Mouse (Mus musculus) forebrain, embryonic 13.5 days (tissue): ENCODE data around the gene Rpap3. TPM values are rescaled to one million over a fixed set of nuclear protein-coding genes. Genes with fewer than 3 reads are reported as not detected.
A peak's percentile ranks its signal among the peaks of the same experiment; 100 is the strongest.

ENCODE experiments used
- ATAC-seq: fragments of 200-750 bp; cut with Nextera tagmentation; 2 replicates; pipeline ENCODE4 v1.8.0; 2017
- H3K27ac ChIP-seq: fragments of 300-500 bp; sonication (generic); 2 replicates; pipeline ENCODE4 v1.5.1; 2015; ENCODE audit warnings: inconsistent platforms, mild to moderate bottlenecking, moderate library complexity
- H3K27me3 ChIP-seq: fragments of 300-500 bp; sonication (generic); 2 replicates; pipeline ENCODE4 v1.6.1; 2015; ENCODE audit warnings: mild to moderate bottlenecking, inconsistent platforms
- H3K36me3 ChIP-seq: fragments of 300-500 bp; sonication (generic); 2 replicates; pipeline ENCODE4 v1.6.1; 2015; ENCODE audit warnings: mild to moderate bottlenecking, inconsistent platforms; ENCODE audit not compliant: poor library complexity, severe bottlenecking
- H3K4me1 ChIP-seq: fragments of 300-500 bp; sonication (generic); 2 replicates; pipeline ENCODE4 v1.6.1; 2015; ENCODE audit warnings: inconsistent platforms
- H3K4me2 ChIP-seq: fragments of 300-500 bp; sonication (generic); 2 replicates; pipeline ENCODE4 v1.6.1; 2015; ENCODE audit warnings: inconsistent platforms, mild to moderate bottlenecking, moderate library complexity
- H3K4me3 ChIP-seq: fragments of 300-500 bp; sonication (generic); 2 replicates; pipeline ENCODE4 v1.5.1; 2015; ENCODE audit warnings: mild to moderate bottlenecking, inconsistent platforms
- H3K9ac ChIP-seq: fragments of 300-500 bp; sonication (generic); 2 replicates; pipeline ENCODE4 v1.6.1; 2015; ENCODE audit warnings: mild to moderate bottlenecking, inconsistent platforms
- H3K9me3 ChIP-seq: fragments of 300-500 bp; sonication (generic); replicated peaks from 2 replicates; pipeline ENCODE4 v1.6.1; 2016; ENCODE audit warnings: inconsistent platforms
- WGBS: fragments of 180-500 bp; shearing (Covaris S2); methylation state at CpG from one replicate; pipeline ENCODE4 v1.1.7; 2015; 5-methylcytosine and 5-hydroxymethylcytosine counted together
- polyA plus RNA-seq: library from polyadenylated mRNA; unstranded; fragments of >200 nt; fragmentation: Nextera tagmentation; extraction: Ambion mirVana; gene quantifications from 2 replicates; pipeline ENCODE4 v1.2.1, GENCODE M21; 2015

Rpap3 gene
- polyA plus RNA-seq, 1 experiment from 2014 or later = 32.7 TPM

DNA sequence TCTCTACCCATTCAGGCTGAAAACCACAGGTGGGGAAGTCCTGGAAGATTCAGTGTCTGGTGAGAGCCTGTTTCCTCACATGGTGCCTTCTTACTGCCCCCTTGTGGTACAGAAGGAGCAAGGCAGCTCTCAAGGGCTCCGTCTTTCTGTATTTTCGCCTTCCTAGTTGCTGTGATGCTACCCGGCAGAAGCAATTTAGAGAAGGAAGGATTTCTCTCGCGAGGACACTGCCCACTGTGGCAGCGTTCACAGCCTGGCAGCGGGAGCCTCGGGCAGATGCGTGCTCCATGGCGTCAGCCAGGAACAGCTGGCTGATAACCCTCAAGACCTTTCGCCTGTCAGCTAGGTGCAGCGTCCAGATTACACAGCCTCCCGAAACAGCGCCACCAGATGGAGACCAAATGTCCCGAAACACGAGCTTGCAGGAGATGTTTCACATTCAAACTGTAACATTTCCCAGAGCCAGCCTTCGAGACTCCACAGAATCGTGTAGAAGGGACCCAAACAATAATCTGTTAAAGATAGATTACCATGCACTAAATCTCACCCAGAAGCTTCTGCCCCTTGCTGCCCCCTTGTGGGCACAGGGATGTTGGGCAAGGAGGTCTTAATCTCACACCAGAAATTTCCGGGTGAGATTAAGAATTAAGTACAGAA lies 41.7 kb downstream of the Rpap3 start:
- Histone ChIP-seq H3K27ac (peak overlapping the region; percentile 61), H3K4me1 (peaks cover 3% of the 10 kb centered on the region; the same call in 1 of the 2 replicates), H3K4me3 (peak overlapping the region; percentile 45), H3K36me3 (no peaks in the 10 kb centered on the region), H3K9ac (peak overlapping the region; percentile 72), H3K27me3 (no peaks in the 10 kb centered on the region), H3K4me2 (peak overlapping the region; percentile 81), H3K9me3 (no peaks in the 10 kb centered on the region)
- 8% methylated on average over 19 of the region's 19 CpGs for WGBS
- ATAC-seq = peak; percentile 72

DNA sequence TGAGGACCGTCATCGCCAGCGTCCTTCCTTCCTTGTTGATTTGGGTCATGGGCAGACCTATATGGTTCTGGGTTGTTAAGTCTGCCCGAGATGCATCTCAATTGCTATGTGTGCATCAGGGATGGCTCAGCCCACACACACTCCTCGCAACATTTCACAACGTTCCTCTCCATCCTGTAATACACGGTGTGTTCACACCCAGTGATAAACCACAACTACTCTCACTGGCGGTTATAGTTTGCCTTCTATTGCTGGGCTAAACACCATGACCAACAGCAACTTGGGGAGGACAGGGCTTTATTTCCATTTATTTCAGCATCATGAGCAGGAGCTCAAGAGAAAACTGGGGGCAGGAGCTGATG lies 46.9 kb downstream of the Rpap3 start:
- peaks cover under 1% of the 10 kb centered on the region; the same call in 1 of the 2 replicates for H3K4me1 ChIP-seq
- no peaks in the 10 kb centered on the region for H3K9me3 ChIP-seq
- H3K27me3 ChIP-seq = no peaks in the 10 kb centered on the region
- H3K27ac ChIP-seq = no peak overlapping the region
- no peak overlapping the region for H3K4me2 ChIP-seq
- H3K36me3 ChIP-seq = no peaks in the 10 kb centered on the region
- no peak for ATAC-seq
- WGBS = 93% methylated on average over 8 of the region's 8 CpGs
- no peak overlapping the region for H3K4me3 ChIP-seq
- no peak overlapping the region for H3K9ac ChIP-seq

DNA sequence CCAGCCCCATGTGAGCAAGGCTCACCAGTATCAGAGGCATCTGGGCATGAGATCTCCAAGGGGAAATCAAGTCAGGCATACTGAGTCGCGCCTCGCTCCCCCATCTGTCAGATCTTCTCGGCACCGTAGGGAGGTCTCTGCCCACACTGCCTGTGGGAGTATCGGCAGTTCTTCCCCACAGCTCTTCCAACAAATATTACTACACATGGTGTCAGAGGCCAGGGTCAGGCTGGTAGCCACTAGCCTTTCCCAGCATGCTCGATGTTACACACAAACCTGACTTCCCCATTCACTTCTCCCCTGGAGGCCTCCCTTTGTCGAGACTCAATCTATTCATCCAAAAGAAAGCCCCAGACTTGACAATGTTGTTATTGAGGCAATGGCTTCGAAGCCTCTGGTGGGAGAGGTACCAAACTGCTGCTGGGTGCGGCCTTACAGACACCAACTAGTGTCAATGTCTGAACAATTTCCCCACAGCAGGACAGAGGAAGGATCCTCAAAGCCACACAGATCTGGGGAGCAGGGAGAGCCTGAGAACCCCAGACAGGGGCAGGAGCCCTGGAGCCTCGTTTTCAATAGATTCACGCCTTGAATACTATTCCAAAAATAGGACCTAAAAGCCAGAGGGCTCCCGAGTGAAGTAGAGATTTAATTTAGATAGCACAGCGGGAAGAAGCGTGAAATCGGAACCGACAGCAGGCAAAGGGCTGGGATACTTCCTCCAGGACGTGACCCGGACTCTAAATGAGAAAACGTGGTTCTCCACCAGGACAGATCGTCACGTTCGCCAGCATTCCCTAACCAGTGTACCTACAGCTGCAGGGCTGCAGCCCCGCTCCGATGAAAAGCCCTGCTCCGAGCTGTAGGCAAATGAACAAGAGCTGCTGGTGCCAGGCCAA lies 47.5 kb downstream of the Rpap3 start:
- 73% methylated on average over 26 of the region's 26 CpGs for WGBS
- H3K4me1 ChIP-seq = no peaks in the 10 kb centered on the region
- no peak for ATAC-seq
- H3K4me2 ChIP-seq = no peak overlapping the region
- no peak overlapping the region for H3K9ac ChIP-seq
- H3K27me3 ChIP-seq = no peaks in the 10 kb centered on the region
- no peaks in the 10 kb centered on the region for H3K9me3 ChIP-seq
- H3K4me3 ChIP-seq = no peak overlapping the region
- H3K27ac ChIP-seq = no peak overlapping the region
- H3K36me3 ChIP-seq = no peaks in the 10 kb centered on the region

DNA sequence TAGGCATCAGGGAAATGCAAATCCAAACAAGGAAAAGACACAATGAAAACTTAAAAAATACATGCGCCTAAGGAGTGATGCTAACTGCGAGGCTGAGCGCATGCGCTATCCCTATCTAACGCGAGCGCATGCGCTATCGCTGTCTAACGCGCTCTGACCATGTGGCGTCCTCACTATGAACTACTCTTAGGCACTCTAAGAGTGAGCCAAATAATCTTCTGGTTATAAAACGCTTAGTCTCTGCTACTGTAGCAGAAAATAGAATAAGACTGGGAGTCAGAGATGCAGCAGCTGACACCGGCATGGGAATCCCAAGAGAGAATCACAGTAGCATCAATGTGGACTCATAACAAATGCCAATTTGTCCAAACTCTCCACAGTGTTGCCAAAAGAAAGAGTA lies 48.2 kb downstream of the Rpap3 start:
- ATAC-seq = no peak
- no peak overlapping the region for H3K9ac ChIP-seq
- H3K36me3 ChIP-seq = no peaks in the 10 kb centered on the region
- no peak overlapping the region for H3K27ac ChIP-seq
- H3K4me1 ChIP-seq = no peaks in the 10 kb centered on the region
- H3K27me3 ChIP-seq = no peaks in the 10 kb centered on the region
- H3K4me2 ChIP-seq = no peak overlapping the region
- H3K9me3 ChIP-seq = no peaks in the 10 kb centered on the region
- WGBS = 96% methylated on average over 14 of the region's 14 CpGs
- H3K4me3 ChIP-seq = no peak overlapping the region

DNA sequence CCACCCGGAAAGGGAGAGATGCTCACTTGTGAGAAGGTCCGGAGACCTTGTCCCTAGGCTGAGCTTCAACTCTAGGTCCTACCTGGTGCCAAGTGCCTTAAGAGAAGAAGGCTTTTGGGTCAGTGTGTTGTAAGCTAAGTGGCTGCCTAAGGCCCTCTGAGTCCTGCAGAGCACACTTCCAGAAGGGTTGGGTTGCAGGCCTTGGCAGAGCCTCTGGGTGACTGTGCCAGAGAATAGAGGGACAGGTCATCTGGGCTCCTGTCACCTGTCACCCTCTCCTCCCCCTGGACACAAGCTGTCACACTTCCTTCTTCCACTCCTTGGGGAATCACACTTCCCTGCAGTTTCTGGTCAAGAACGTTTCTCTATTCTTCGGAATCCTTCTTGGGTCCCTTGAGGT lies 55.9 kb downstream of the Rpap3 start:
- no peak overlapping the region for H3K9ac ChIP-seq
- no peaks in the 10 kb centered on the region for H3K36me3 ChIP-seq
- no peak overlapping the region for H3K4me3 ChIP-seq
- ATAC-seq = no peak
- peaks cover 8% of the 10 kb centered on the region; the same call in 1 of the 2 replicates for H3K4me1 ChIP-seq
- WGBS = 78% methylated on average over 4 of the region's 4 CpGs
- H3K27me3 ChIP-seq = no peaks in the 10 kb centered on the region
- H3K9me3 ChIP-seq = no peaks in the 10 kb centered on the region; the same call in 1 of the 2 replicates
- no peak overlapping the region for H3K4me2 ChIP-seq
- no peak overlapping the region for H3K27ac ChIP-seq

DNA sequence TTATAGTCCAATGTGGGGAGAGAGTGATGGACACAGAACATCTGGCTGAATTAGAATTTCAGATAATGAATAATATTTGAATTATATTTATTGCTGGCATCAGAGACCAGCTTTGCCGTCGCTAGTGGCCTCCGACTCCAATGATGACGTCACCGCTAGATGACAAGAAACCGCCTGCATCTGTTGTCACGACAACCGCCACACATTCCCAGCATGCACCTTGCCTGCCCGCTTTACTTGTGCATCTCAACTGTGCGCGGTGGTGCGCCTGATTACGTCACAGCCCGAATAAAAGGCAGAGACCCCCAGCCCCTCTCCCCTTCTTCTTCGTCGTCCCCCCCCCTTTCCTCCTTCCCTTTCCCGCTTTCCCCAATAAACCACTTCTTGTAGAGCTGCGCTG lies 57.4 kb downstream of the Rpap3 start:
- Histone ChIP-seq H3K27ac (no peak overlapping the region), H3K4me1 (peaks cover 8% of the 10 kb centered on the region; the same call in 1 of the 2 replicates), H3K9ac (no peak overlapping the region), H3K4me2 (no peak overlapping the region), H3K4me3 (no peak overlapping the region), H3K36me3 (no peaks in the 10 kb centered on the region), H3K9me3 (no peaks in the 10 kb centered on the region; the same call in 1 of the 2 replicates), H3K27me3 (no peaks in the 10 kb centered on the region)
- WGBS = 88% methylated on average over 18 of the region's 18 CpGs
- no peak for ATAC-seq

DNA sequence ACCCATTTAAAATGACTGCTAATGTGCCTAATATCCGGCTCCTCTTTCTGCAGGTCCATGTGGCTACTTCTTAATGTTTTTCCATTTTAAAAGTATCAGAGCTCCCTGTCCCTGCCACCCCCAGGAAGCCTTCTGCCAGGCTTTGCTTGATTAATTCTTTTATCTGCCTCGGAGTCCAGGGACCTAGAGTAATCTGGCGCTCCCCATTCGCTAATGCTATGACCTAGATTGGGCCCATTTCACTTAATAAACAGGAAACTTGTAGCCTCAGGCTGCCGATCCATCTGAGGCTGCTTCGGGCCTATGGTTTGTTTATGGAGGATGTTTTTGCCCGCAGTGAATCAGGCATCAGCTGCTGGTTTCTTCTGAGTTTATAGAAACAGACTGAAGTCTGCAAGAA lies 59.2 kb downstream of the Rpap3 start:
- 34% methylated on average over 7 of the region's 7 CpGs for WGBS
- no peaks in the 10 kb centered on the region; the same call in 1 of the 2 replicates for H3K9me3 ChIP-seq
- H3K36me3 ChIP-seq = no peaks in the 10 kb centered on the region
- H3K27me3 ChIP-seq = no peaks in the 10 kb centered on the region
- no peak overlapping the region for H3K4me2 ChIP-seq
- no peak for ATAC-seq
- H3K27ac ChIP-seq = no peak overlapping the region
- no peak overlapping the region for H3K4me3 ChIP-seq
- H3K4me1 ChIP-seq = peaks cover 8% of the 10 kb centered on the region; the same call in 1 of the 2 replicates
- H3K9ac ChIP-seq = no peak overlapping the region

DNA sequence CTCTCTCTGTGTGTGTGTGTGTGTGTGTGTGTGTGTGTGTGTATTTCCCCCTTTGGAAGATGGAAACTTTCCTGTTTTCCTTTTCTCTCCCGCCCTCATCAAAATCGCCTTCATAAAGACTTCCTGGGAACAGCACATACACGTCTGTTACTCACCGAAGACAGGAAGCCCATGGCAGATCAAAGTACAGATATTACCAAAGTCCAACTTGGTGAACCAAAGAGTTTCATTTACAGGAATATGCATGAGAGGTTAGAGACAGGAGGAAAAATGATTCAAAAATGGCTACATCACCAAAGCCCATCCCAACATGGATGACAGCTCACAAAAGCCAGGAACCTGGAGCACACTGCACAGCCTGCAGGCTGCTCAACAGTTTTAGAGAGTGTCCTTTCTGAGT lies 61.6 kb downstream of the Rpap3 start:
- Histone ChIP-seq H3K9me3 (no peaks in the 10 kb centered on the region; the same call in 1 of the 2 replicates), H3K4me2 (no peak overlapping the region)
- ATAC-seq = no peak

More for the DNA sequence above, 61.6 kb downstream of the Rpap3 start:
- H3K27me3 ChIP-seq = no peaks in the 10 kb centered on the region
- 94% methylated on average over 4 of the region's 4 CpGs for WGBS
- H3K9ac ChIP-seq = no peak overlapping the region
- H3K4me1 ChIP-seq = peaks cover 8% of the 10 kb centered on the region; the same call in 1 of the 2 replicates
- H3K36me3 ChIP-seq = no peaks in the 10 kb centered on the region
- H3K4me3 ChIP-seq = no peak overlapping the region
- no peak overlapping the region for H3K27ac ChIP-seq

Other genes starting within 250 kb of the Rpap3 start
- 0.25 and 0.26 TPM in 2 replicates for gene Endou, start 25.5 kb upstream of the Rpap3 start, polyA plus RNA-seq
- 6.7 and 7.8 TPM in 2 replicates for gene Rapgef3, start 62.1 kb upstream of the Rpap3 start, polyA plus RNA-seq
- 44.1 and 45.2 TPM in 2 replicates for gene Slc48a1, start 72.7 kb upstream of the Rpap3 start, polyA plus RNA-seq
- 20.3 and 23.3 TPM in 2 replicates for gene Hdac7, start 138.7 kb upstream of the Rpap3 start, polyA plus RNA-seq
- gene Vdr, start 204.8 kb upstream of the Rpap3 start, polyA plus RNA-seq = 0.05 TPM in 1 of 2 replicates, not detected in the other